Mouse (Mus musculus) c-Kit-positive CD71-positive TER-119-positive erythroid progenitor cells, embryonic 14.5 days (primary cell): ENCODE measurements around the gene Ccdc80.

ENCODE experiments used
- DNase-seq: peaks from one replicate; pipeline ENCODE4 v3.0.0-alpha.2; 2013; ENCODE audit warnings: low spot score

The Ccdc80 gene

GRCm38 (mm10) chr16:45093137-45093731 is at the start of gene Ccdc80:
TSS of gene Ccdc80 (plus strand) at chr16:45093402.
- no peak for DNase-seq

- no peak for DNase-seq
Measured at GRCm38 (mm10) chr16:45044844-45045243, 48.4 kb upstream of the Ccdc80 start.

GRCm38 (mm10) chr16:45057222-45057621 is 36.0 kb upstream of the Ccdc80 start:
- no peak for DNase-seq

- no peak for DNase-seq
Measured at GRCm38 (mm10) chr16:45057922-45058321, 35.3 kb upstream of the Ccdc80 start.

GRCm38 (mm10) chr16:45061140-45061539 is 32.1 kb upstream of the Ccdc80 start:
- no peak for DNase-seq

GRCm38 (mm10) chr16:45070383-45071083 is 22.7 kb upstream of the Ccdc80 start:
- no peak for DNase-seq

- no peak for DNase-seq
Measured at GRCm38 (mm10) chr16:45071424-45071823, 21.8 kb upstream of the Ccdc80 start.

GRCm38 (mm10) chr16:45077517-45078080 is 15.6 kb upstream of the Ccdc80 start:
- DNase-seq = no peak

GRCm38 (mm10) chr16:45079322-45079721 is 13.9 kb upstream of the Ccdc80 start:
- no peak for DNase-seq

GRCm38 (mm10) chr16:45088842-45089241 is 4.4 kb upstream of the Ccdc80 start:
- no peak for DNase-seq

- peak; percentile 6 for DNase-seq
Measured at GRCm38 (mm10) chr16:45090005-45090404, 3.2 kb upstream of the Ccdc80 start.

GRCm38 (mm10) chr16:45094136-45094756 is 1.0 kb downstream of the Ccdc80 start:
- no peak for DNase-seq

GRCm38 (mm10) chr16:45095030-45095429 is 1.8 kb downstream of the Ccdc80 start:
- no peak for DNase-seq

- DNase-seq = no peak
Measured at GRCm38 (mm10) chr16:45095561-45096482, 2.6 kb downstream of the Ccdc80 start.

GRCm38 (mm10) chr16:45097467-45097866 is 4.3 kb downstream of the Ccdc80 start:
- no peak for DNase-seq

GRCm38 (mm10) chr16:45098186-45098885 is 5.1 kb downstream of the Ccdc80 start:
- DNase-seq = no peak

GRCm38 (mm10) chr16:45098886-45099210 is 5.6 kb downstream of the Ccdc80 start:
- no peak for DNase-seq

- DNase-seq = no peak
Measured at GRCm38 (mm10) chr16:45100892-45101291, 7.7 kb downstream of the Ccdc80 start.

GRCm38 (mm10) chr16:45104993-45105392 is 11.8 kb downstream of the Ccdc80 start:
- no peak for DNase-seq

- DNase-seq = no peak
Measured at GRCm38 (mm10) chr16:45108203-45108878, 15.1 kb downstream of the Ccdc80 start.

- no peak for DNase-seq
Measured at GRCm38 (mm10) chr16:45110498-45110897, 17.3 kb downstream of the Ccdc80 start.
